Mouse (Mus musculus) liver (tissue): ENCODE data around the gene Gm128.
"Not testable (repeated sequence)": the region's sequence is repeated elsewhere in the genome, so short reads cannot be mapped to it uniquely, and the experiment has no call there.

Source experiments
- DNase-seq: peaks from one replicate; pipeline ENCODE4 v3.0.0-alpha.2; 2020; ENCODE audit warnings: mixed read lengths

Gene Gm128

DNA sequence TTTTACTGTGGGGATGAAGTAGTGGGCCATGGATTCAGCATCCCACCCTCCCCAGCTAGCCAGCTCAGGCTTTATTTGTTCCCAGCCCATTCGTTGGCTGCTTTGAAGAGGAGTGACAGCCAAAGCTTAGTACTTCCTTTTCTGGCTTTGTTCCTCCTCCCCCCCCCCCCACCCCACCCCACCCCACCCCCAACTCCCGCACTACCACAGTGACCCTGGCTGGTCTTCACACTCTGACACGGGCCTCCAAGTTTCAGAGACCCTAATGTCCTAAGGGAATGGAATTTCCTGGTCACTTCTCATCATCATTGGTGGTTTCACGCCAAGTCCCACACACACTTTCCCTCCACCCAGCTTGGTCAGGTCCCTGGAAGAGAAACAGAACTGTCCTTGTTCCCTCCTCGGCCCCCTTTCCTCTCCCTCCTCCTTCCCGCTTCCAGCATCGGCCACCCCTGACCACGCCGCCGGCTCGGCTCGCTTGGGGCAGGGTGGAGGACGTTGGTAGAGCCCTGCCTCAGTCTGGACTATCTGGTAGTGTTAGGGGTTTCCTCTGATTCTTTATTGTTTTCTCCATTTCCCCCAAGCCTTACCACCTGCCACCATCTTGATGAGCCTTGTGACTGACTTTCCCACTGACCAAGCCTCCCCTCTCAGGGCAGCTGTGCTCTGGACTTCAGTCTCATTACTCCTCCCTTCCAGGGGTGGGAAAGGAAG is 11.5 kb downstream of the Gm128 start:
- DNase-seq, result peak; percentile 58

DNA sequence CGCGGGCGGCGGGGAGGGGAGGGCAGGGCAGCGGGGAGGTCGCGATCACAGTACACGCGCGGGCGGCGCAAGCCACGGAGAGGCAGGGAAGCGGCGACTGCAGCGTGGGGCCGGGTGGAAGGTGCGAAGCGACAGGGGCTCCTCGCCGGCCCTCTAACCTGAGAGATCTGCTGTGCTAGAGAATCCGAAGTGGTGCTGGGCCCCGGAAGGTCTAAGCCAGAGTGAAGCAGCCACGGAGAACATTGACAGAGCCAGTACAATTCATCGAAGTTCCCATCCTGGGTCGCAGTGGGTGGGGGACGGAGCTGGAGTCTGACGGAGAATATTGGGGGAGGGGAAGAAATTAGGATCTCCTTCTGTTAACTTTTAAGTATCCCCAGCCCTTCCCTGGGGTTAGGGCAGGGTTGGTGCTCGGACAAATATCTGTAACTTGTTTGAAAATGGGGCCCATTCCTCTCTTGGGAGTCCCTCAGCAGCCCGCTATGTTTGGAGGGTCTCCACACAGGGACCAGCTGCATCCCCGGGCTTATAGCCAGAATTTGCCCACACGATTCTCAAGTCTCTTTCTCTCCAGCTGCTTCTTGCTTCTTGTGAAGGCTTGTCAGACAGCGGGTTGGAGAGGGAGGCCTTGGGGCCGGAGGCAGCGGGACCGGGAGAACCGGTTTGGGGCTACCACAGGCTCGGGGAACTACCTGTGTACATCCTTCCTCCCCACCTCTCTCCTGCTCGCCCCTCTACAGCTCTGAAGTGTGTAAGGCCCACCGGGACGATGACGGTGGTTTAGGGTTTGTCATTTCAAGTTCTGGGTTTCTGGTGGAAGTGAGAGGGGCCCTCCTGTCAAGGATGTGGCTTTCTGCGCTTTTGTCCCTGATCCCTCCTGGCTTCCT is 12.3 kb downstream of the Gm128 start:
- DNase-seq, result peak; percentile 52

DNA sequence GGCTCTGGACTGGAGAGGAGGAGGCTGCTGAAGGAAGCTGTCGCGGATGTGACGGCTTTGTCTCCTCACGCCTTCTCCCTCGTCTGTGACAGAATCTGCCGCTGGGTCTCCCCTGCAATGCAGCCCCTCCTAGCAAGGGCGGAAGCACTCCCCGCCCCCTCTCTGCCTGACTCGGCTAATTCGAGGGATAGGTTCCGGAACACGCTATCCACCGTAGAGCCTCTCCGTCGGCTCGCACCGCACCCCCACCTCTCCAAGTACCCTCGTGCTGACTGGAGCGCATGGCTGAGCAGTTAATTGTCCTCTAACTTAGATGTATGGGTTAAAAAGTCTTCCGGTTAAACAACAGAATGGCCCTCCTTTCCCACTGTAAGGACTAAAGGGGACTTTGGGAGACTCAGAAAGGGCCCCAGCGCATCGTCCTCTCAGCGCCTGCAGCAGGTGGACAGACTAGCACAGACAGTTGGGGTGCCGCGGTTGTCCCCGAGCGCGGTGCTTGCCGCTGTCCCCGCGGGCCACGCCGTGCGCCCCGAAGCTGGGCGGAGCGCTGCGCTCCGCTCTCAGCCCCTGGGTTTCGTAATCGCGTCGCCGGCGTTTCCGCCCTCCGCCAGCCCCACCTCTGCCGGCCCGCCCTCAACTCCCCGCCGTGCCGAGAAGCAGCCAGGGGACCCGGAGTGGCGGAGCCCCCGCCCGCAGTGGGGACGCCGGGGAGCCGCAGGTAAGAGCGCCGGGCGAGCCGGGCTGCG is 13.1 kb downstream of the Gm128 start, which contains the start of gene Cdc42se1:
Gene Cdc42se1, plus strand, starts transcription at position 585 of the 746 bp plus-strand sequence.
- peak; percentile 93 for DNase-seq

GRCm38 (mm10) chr3:95227214-95227613 is 14.2 kb downstream of the Gm128 start:
- no peak for DNase-seq

DNA sequence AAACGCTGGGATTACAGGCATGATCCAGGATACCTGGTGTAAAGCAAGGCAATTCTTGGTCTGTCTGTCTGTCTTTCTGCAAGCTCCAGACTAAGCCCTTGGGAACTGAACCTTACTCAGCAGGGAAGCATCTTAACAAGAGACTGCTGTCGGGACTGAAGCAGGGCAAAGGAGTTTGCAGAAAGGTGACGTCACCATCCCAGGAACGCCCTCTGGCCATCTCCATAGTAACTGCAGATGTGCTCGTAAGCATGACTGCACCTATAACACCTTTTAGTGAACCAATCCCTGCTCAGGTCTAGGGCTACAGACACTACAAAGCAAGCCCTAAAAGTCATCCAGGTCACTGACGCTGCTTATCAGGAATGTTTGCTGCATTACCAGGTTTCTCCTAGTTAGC is 17.1 kb downstream of the Gm128 start:
- no peak for DNase-seq

GRCm38 (mm10) chr3:95223041-95223440 is 18.4 kb downstream of the Gm128 start:
- no peak for DNase-seq

- DNase-seq, result peak; percentile 71
Observed at GRCm38 (mm10) chr3:95218466-95219137, 22.8 kb downstream of the Gm128 start.

GRCm38 (mm10) chr3:95217255-95218134 is 23.9 kb downstream of the Gm128 start, which contains the start of gene Gabpb2:
Gene Gabpb2 (minus strand): TSS chr3:95217916.
- DNase-seq, result peak; percentile 97

- no peak for DNase-seq
Observed at GRCm38 (mm10) chr3:95216655-95217254, 24.6 kb downstream of the Gm128 start.

GRCm38 (mm10) chr3:95213609-95213975 is 27.8 kb downstream of the Gm128 start:
- no peak for DNase-seq

DNA sequence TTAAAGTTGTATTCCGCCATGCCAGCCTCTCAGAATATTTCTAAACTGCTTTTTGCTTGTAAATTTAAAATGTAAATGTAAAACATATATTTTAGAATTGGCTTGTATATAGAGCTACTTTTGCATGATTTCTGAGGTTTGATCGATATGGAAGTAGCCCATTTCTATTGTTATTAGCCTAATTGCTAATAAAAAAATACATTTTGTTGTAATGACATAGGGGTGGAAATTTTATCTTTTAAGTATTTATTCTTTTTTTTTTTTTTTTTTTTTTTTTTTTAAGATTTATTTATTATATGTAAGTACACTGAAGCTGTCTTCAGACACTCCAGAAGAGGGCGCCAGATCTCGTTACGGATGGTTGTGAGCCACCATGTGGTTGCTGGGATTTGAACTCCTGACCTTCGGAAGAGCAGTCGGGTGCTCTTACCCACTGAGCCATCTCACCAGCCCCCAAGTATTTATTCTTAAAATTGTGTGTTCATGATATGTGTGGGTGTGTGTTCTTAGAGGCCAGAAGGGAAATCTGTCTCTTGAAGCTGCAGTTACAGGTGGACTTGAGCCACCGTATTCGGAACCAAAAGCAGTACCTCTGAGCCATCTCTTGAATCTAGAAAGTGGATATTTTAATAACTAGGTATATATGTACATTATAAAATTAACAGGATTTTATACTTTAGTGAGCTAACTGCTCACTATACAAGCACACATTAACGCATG is 28.3 kb downstream of the Gm128 start:
- DNase-seq, result not testable (repeated sequence)

DNA sequence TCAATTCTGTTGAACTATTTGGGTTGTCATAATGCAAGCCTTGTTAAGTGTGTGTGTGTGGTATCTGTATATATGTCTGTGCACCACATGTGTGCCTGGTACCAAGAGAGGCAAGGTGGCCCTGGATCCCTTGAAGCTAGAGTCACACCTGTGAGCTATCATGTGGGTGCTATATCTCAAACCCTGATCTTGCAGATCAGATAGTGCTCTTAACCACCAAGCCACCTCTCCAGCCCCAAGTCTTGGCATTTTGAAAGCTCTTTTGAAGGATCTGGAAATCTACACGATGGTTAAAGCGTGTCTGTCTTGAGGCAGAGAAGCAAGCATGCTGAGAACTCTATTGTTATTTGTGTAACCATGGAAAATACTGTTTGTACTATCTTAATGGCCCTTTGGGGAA is 30.8 kb downstream of the Gm128 start:
- no peak for DNase-seq

DNA sequence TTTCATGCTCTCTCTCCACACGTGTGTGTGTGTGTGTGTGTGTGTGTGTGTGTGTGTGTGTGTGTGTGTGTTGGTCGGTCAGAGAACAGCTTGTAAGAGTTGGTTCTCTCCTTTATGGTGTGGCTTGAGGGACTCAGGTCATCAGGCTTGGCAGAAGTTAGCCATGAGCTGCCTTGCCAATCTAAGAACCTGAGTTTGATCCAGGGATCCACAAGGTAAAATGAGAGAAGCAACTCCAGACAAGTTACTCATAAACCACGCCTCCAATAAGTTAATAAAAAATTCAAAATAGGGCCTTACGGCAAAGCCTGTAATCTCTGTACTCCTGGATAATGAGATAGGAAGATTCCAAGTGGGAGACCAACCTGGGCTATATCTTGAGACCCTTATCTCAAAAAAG is 33.1 kb downstream of the Gm128 start:
- no peak for DNase-seq

DNA sequence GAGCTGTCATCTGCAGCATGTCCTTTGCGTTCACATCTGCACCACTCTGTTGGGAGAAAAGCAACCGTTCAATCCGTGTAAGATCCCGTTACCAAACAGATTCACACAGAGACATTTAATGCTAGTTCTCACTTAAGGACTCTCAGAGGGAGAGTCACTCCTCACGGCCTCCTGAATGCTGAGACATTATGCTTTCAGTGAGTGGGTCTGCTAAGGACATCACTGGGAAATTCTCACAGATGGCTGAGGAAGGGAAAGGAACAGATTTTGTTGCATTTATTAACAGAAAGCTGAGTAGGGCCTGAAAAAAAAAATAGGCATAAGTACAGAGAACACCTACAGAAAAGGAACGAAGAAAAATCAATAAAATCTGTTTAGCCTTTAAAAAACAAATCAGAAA is 37.5 kb downstream of the Gm128 start:
- DNase-seq, result no peak

DNA sequence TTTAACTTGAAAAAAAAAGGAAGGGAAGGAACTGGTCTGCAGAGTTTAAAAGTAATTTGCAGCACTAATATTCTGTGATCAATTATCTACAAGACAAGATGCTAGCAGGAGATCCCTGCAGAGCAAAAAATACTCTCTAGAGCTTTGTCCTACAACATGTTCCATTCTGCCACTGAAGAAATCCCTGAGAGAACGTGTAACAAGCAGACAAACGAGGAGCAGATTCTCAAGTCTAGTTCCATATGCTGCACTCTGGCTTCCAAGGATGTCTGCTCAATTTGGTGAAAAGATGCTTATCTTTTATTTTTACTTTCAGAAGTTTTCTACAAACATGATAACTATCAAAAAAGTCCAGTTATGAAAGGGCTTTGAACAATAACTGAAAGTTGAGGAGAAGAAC is 40.8 kb downstream of the Gm128 start:
- no peak for DNase-seq

GRCm38 (mm10) chr3:95200132-95200531 is 41.3 kb downstream of the Gm128 start:
- DNase-seq, result no peak

DNA sequence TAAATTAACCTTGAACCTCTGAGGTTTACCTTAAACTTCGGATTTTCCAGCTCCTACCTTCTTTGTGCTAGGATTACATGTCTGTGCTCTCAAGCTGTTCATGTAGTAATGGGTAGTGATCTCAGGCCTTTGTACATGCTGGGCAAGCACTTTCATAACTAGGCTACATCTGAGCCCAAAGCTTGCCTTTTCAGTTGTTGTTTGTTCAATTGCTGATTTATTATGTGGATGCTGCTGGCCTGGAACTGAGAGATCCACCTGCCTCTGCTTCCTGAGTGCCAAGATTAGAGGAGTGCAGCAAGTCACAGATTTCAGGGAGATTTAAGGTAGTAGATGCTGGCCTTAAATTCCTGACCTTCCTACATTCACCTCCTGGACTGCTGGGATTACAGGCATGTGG is 42.3 kb downstream of the Gm128 start:
- DNase-seq, result no peak

- no peak for DNase-seq
Observed at GRCm38 (mm10) chr3:95195772-95196171, 45.6 kb downstream of the Gm128 start.

DNA sequence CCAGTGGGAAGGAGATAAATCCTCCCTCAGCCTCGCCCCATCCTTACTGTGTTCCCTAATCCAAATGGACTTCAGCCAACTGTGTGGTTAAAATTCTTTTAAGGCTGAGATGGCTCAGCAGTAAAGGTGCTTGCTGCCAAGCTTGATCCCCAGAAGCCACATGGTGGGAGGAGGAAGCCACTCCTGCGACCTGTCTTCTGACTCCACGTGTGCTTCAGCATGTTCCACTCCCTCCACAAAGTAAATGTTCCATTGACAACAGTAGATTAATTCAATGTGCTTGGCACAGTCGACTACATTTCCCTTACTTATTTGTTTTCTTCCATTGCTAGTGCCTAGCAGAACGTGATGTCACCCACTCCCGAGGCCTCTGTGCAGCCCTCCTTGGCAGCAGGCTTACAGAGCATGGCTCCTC is 46.7 kb downstream of the Gm128 start:
- no peak for DNase-seq
